Mouse (Mus musculus): ENCODE measurements around the gene Txnip. TPM values are rescaled to one million over a fixed set of nuclear protein-coding genes. Genes with fewer than 3 reads are reported as not detected.

Gene Txnip
- total RNA-seq, 2 experiments from 2014 or later = 357 to 411 TPM

Other genes starting within 250 kb of the Txnip start
- not detected in 2 replicates for gene BC107364, start 105.7 kb upstream of the Txnip start, total RNA-seq (2015)
- gene BC107364, start 105.7 kb upstream of the Txnip start, total RNA-seq (2017) = not detected in 2 replicates
- not detected in 2 replicates for gene Hfe2, start 32.8 kb upstream of the Txnip start, total RNA-seq (2015)
- not detected in 2 replicates for gene Hfe2, start 32.8 kb upstream of the Txnip start, total RNA-seq (2017)
- not detected in 2 replicates for gene Gm16253, start 19.0 kb downstream of the Txnip start, total RNA-seq (2015)
- 0.40 TPM in 1 of 2 replicates, not detected in the other for gene Gm16253, start 19.0 kb downstream of the Txnip start, total RNA-seq (2017)
- gene Polr3gl, start 36.2 kb downstream of the Txnip start, total RNA-seq (2015) = 22.8 and 26.3 TPM in 2 replicates
- 45.6 and 46.4 TPM in 2 replicates for gene Polr3gl, start 36.2 kb downstream of the Txnip start, total RNA-seq (2017)
- gene Ankrd34a, start 38.7 kb downstream of the Txnip start, total RNA-seq (2015) = not detected in 2 replicates
- gene Ankrd34a, start 38.7 kb downstream of the Txnip start, total RNA-seq (2017) = not detected in 2 replicates
- gene Lix1l, start 43.2 kb downstream of the Txnip start, total RNA-seq (2015) = 0.59 and 1.7 TPM in 2 replicates
- 1.7 TPM in 2 replicates for gene Lix1l, start 43.2 kb downstream of the Txnip start, total RNA-seq (2017)
- 89.0 and 99.4 TPM in 2 replicates for gene Rbm8a, start 72.0 kb downstream of the Txnip start, total RNA-seq (2015)
- gene Rbm8a, start 72.0 kb downstream of the Txnip start, total RNA-seq (2017) = 42.3 and 43.4 TPM in 2 replicates
- gene Pex11b, start 77.4 kb downstream of the Txnip start, total RNA-seq (2015) = 18.3 and 30.9 TPM in 2 replicates
- gene Pex11b, start 77.4 kb downstream of the Txnip start, total RNA-seq (2017) = 12.3 and 14.9 TPM in 2 replicates
- gene Gm42957, start 77.5 kb downstream of the Txnip start, total RNA-seq (2015) = 0.04 TPM in 1 of 2 replicates, not detected in the other
- 0.04 and 0.53 TPM in 2 replicates for gene Gm42957, start 77.5 kb downstream of the Txnip start, total RNA-seq (2017)
- gene Itga10, start 87.6 kb downstream of the Txnip start, total RNA-seq (2015) = 0.02 and 0.29 TPM in 2 replicates
- 0.15 TPM in 1 of 2 replicates, not detected in the other for gene Itga10, start 87.6 kb downstream of the Txnip start, total RNA-seq (2017)
- not detected in 2 replicates for gene Ankrd35, start 112.2 kb downstream of the Txnip start, total RNA-seq (2015)
- gene Ankrd35, start 112.2 kb downstream of the Txnip start, total RNA-seq (2017) = not detected in 2 replicates
- gene Pias3, start 138.4 kb downstream of the Txnip start, total RNA-seq (2015) = 18.6 and 26.6 TPM in 2 replicates
- gene Pias3, start 138.4 kb downstream of the Txnip start, total RNA-seq (2017) = 10.3 and 13.4 TPM in 2 replicates
- gene Nudt17, start 150.6 kb downstream of the Txnip start, total RNA-seq (2015) = 1.7 and 1.9 TPM in 2 replicates
- 0.73 TPM in 1 of 2 replicates, not detected in the other for gene Nudt17, start 150.6 kb downstream of the Txnip start, total RNA-seq (2017)
- 39.3 and 44.2 TPM in 2 replicates for gene Polr3c, start 169.7 kb downstream of the Txnip start, total RNA-seq (2015)
- gene Polr3c, start 169.7 kb downstream of the Txnip start, total RNA-seq (2017) = 18.7 and 28.7 TPM in 2 replicates
- gene Rnf115, start 169.7 kb downstream of the Txnip start, total RNA-seq (2015) = 136 and 137 TPM in 2 replicates
- gene Rnf115, start 169.7 kb downstream of the Txnip start, total RNA-seq (2017) = 135 and 150 TPM in 2 replicates

Data from megakaryocyte, adult 5-6 weeks (primary cell).